Mouse (Mus musculus): Measurements from ENCODE around the gene Fgfr2. TPM values are rescaled to one million over a fixed set of nuclear protein-coding genes. Genes with fewer than 3 reads are reported as not detected.
A peak's percentile ranks its signal among the peaks of the same experiment; 100 is the strongest.

The Fgfr2 gene
- total and polyA plus RNA-seq, 2 experiments from 2014 or later: 12.1 to 32.6 TPM

DNA sequence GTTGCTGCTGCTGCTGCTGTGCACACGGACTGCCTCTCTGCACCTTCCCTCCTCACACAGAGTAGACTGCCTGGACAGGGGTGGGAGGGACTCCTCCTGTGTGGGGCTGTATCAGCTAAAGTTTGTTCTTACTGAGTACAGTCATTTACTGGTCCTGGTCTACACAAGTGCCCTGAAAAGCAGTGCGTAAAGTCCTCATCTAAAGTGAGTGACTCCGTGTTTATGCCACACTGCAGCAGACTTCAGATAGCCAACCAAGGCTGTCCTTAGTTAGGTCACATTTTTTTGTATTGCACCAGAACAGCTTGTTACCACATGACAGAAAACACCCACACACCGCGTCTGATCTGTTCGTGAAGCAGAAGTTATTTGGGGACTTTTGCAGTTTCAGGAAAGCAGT lies 2230.2 kb downstream of the Fgfr2 start:
- Histone ChIP-seq H3K4me3 (ENCODE audit: low read depth, low read length) (no peak overlapping the region), H3K4me1 (ENCODE audit: insufficient read depth, low read length) (no peaks in the 10 kb centered on the region), H3K4me2 (ENCODE audit: low read depth, low read length, poor library complexity, severe bottlenecking) (no peak overlapping the region), H3K36me3 (ENCODE audit: insufficient read depth, low read length) (peaks cover 20% of the 10 kb centered on the region), H3K9ac (replicated peaks; ENCODE audit: low read length, poor library complexity, severe bottlenecking) (no peak overlapping the region), H3K27ac (ENCODE audit: low read depth, low read length) (no peak overlapping the region), H3K27me3 (ENCODE audit: insufficient read depth, low read length) (no peaks in the 10 kb centered on the region), H3K9me3 (ENCODE audit: low read length) (no peaks in the 10 kb centered on the region)
- ATAC-seq (ENCODE audit: low FRiP score): no peak
- no peak for DNase-seq (ENCODE audit: low spot score)
- TF ChIP-seq CTCF (IDR thresholded peaks at IDR 0.05): no peak
- 86% methylated on average over 6 of the region's 6 CpGs for WGBS

GRCm38 (mm10) chr7:130890871-130891270 lies 2232.3 kb downstream of the Fgfr2 start:
- H3K27ac ChIP-seq (ENCODE audit: low read depth, low read length): no peak overlapping the region
- WGBS: 56% methylated on average over 2 of the region's 2 CpGs

DNA sequence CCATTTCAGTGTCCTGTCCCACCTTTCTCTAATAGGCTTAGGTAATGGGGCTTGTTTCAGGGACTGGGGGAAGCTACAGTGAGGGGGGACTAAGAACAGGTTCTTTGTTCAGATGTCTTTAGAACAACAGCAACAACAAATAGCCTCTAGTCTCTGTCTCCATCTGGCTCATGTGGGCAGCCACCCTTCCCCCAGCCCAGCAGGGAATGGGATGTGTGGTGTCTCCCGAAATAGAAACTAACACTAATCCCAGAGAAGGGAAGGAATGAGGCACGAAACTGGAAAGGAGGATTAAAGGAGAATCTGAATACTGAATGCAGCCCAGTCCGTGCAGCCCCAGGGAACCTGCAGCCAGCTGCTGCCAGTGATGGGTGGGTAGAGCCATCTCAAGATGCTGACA lies 2235.2 kb downstream of the Fgfr2 start:
- Histone ChIP-seq H3K36me3 (ENCODE audit: insufficient read depth, low read length) (peaks cover 21% of the 10 kb centered on the region), H3K4me3 (ENCODE audit: low read depth, low read length) (no peak overlapping the region), H3K27me3 (ENCODE audit: insufficient read depth, low read length) (no peaks in the 10 kb centered on the region), H3K27ac (ENCODE audit: low read depth, low read length) (0 out of 2 replicates have a peak overlapping the region, but pooled peaks have one; percentile 18), H3K9me3 (ENCODE audit: low read length) (no peaks in the 10 kb centered on the region), H3K4me1 (ENCODE audit: insufficient read depth, low read length) (no peaks in the 10 kb centered on the region), H3K4me2 (ENCODE audit: low read depth, low read length, poor library complexity, severe bottlenecking) (no peak overlapping the region), H3K9ac (replicated peaks; ENCODE audit: low read length, poor library complexity, severe bottlenecking) (no peak overlapping the region)
- ATAC-seq (ENCODE audit: low FRiP score): no peak
- TF ChIP-seq CTCF (IDR thresholded peaks at IDR 0.05): no peak
- no peak for DNase-seq (ENCODE audit: low spot score)
- 3% methylated on average over 3 of the region's 3 CpGs for WGBS

More at GRCm38 (mm10) chr7:130890871-130891270, 2232.3 kb downstream of the Fgfr2 start:
- DNase-seq (ENCODE audit: low spot score) (no peak), ATAC-seq (ENCODE audit: low FRiP score) (no peak)
- no peak for TF ChIP-seq CTCF (IDR thresholded peaks at IDR 0.05)
- Histone ChIP-seq H3K9ac (replicated peaks; ENCODE audit: low read length, poor library complexity, severe bottlenecking) (no peak overlapping the region), H3K4me1 (ENCODE audit: insufficient read depth, low read length) (no peaks in the 10 kb centered on the region), H3K9me3 (ENCODE audit: low read length) (no peaks in the 10 kb centered on the region), H3K4me2 (ENCODE audit: low read depth, low read length, poor library complexity, severe bottlenecking) (no peak overlapping the region), H3K27me3 (ENCODE audit: insufficient read depth, low read length) (no peaks in the 10 kb centered on the region), H3K4me3 (ENCODE audit: low read depth, low read length) (no peak overlapping the region), H3K36me3 (ENCODE audit: insufficient read depth, low read length) (peaks cover 21% of the 10 kb centered on the region)

GRCm38 (mm10) chr7:130886246-130886645 lies 2236.9 kb downstream of the Fgfr2 start:
- Histone ChIP-seq H3K27ac (ENCODE audit: low read depth, low read length) (no peak overlapping the region), H3K4me1 (ENCODE audit: insufficient read depth, low read length) (no peaks in the 10 kb centered on the region), H3K9me3 (ENCODE audit: low read length) (no peaks in the 10 kb centered on the region), H3K4me3 (ENCODE audit: low read depth, low read length) (no peak overlapping the region), H3K36me3 (ENCODE audit: insufficient read depth, low read length) (peaks cover 16% of the 10 kb centered on the region; the same call in 1 of the 2 replicates), H3K9ac (replicated peaks; ENCODE audit: low read length, poor library complexity, severe bottlenecking) (no peak overlapping the region), H3K4me2 (ENCODE audit: low read depth, low read length, poor library complexity, severe bottlenecking) (no peak overlapping the region), H3K27me3 (ENCODE audit: insufficient read depth, low read length) (no peaks in the 10 kb centered on the region)
- no peak for TF ChIP-seq CTCF (IDR thresholded peaks at IDR 0.05)
- DNase-seq (ENCODE audit: low spot score) (no peak), ATAC-seq (ENCODE audit: low FRiP score) (no peak)
- 85% methylated on average over 3 of the region's 3 CpGs for WGBS

DNA sequence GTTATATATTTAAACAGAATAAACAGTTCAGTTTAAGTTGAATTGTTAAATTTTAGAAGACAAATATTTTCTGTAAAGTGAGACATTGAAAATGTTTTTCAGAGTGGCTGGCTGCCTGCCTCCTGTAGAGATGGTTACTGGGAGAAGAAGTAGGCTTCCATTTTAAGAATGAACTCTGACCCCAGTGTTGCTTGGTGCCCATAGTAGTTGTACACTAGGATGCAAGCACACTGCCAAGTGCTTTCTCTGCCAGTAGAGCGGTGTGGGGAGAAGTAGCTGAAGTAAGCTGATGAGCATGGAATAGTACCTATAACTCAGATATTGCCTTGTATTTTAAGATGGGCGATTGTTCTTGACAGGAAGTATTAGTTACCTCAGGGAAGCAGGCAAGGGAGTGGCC lies 2239.0 kb downstream of the Fgfr2 start:
- 92% methylated on average over 2 of the region's 2 CpGs for WGBS
- no peaks in the 10 kb centered on the region for H3K27me3 ChIP-seq (ENCODE audit: insufficient read depth, low read length)
- no peaks in the 10 kb centered on the region for H3K4me1 ChIP-seq (ENCODE audit: insufficient read depth, low read length)
- peaks cover 14% of the 10 kb centered on the region; the same call in 1 of the 2 replicates for H3K36me3 ChIP-seq (ENCODE audit: insufficient read depth, low read length)
- no peaks in the 10 kb centered on the region for H3K9me3 ChIP-seq (ENCODE audit: low read length)
- no peak for TF ChIP-seq CTCF (IDR thresholded peaks at IDR 0.05)
- H3K4me2 ChIP-seq (ENCODE audit: low read depth, low read length, poor library complexity, severe bottlenecking): no peak overlapping the region
- H3K4me3 ChIP-seq (ENCODE audit: low read depth, low read length): no peak overlapping the region
- H3K27ac ChIP-seq (ENCODE audit: low read depth, low read length): no peak overlapping the region
- DNase-seq (ENCODE audit: low spot score): no peak
- H3K9ac ChIP-seq (replicated peaks; ENCODE audit: low read length, poor library complexity, severe bottlenecking): no peak overlapping the region
- ATAC-seq (ENCODE audit: low FRiP score): no peak

DNA sequence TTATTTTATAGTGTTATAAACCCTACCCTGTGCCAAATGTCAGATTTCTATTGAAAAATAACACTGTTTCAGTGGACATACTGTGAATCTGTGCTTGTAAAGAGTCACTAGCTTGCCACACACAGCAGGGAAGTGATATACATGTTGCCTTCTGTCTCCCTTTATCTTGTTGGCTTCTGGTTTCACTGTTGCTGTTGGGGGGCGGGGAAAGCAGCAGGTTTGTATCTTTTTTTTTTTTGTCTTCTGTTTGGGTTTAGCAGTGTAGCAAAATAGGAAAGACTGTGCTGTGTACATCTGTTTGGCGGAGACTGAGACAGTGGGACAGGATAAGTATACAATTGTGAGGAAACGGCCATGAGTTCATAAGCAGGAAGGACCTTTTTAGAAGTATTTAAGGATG lies 2255.9 kb downstream of the Fgfr2 start:
- no peak for TF ChIP-seq CTCF (IDR thresholded peaks at IDR 0.05)
- Histone ChIP-seq H3K27ac (ENCODE audit: low read depth, low read length) (no peak overlapping the region), H3K36me3 (ENCODE audit: insufficient read depth, low read length) (no peaks in the 10 kb centered on the region), H3K9ac (replicated peaks; ENCODE audit: low read length, poor library complexity, severe bottlenecking) (no peak overlapping the region), H3K9me3 (ENCODE audit: low read length) (no peaks in the 10 kb centered on the region), H3K4me3 (ENCODE audit: low read depth, low read length) (0 out of 2 replicates have a peak overlapping the region, but pooled peaks have one; percentile 8), H3K4me1 (ENCODE audit: insufficient read depth, low read length) (no peaks in the 10 kb centered on the region), H3K4me2 (ENCODE audit: low read depth, low read length, poor library complexity, severe bottlenecking) (peak overlapping the region; percentile 72), H3K27me3 (ENCODE audit: insufficient read depth, low read length) (no peaks in the 10 kb centered on the region)
- 55% methylated on average over 3 of the region's 3 CpGs for WGBS
- DNase-seq (ENCODE audit: low spot score) (no peak), ATAC-seq (ENCODE audit: low FRiP score) (no peak)

All from midbrain, postnatal 0 days (tissue).